Mouse (Mus musculus) limb, embryonic 14.5 days (tissue): ENCODE data around the gene Tnfrsf13b. TPM values are rescaled to one million over a fixed set of nuclear protein-coding genes. Genes with fewer than 3 reads are reported as not detected.
"Not testable (repeated sequence)": the region's sequence is repeated elsewhere in the genome, so short reads cannot be mapped to it uniquely, and the experiment has no call there.

ENCODE experiments used
- ATAC-seq: fragments of 200-750 bp; cut with Nextera tagmentation; 2 replicates; pipeline ENCODE4 v1.8.0; 2017; ENCODE audit warnings: low read depth, moderate number of reproducible peaks, moderate TSS enrichment; ENCODE audit not compliant: low FRiP score
- DNase-seq: peaks from one replicate; pipeline ENCODE4 v3.0.0-alpha.2; 2015; ENCODE audit warnings: low spot score
- H3K27ac ChIP-seq: fragments of 300-500 bp; sonication (generic); replicated peaks from 2 replicates; pipeline ENCODE4 v1.5.1; 2014; ENCODE audit warnings: low read depth, mild to moderate bottlenecking, low read length, moderate library complexity, mixed read lengths
- H3K27me3 ChIP-seq: fragments of 300-500 bp; sonication (generic); 2 replicates; pipeline ENCODE4 v1.6.1; 2014; ENCODE audit warnings: low read length, mixed read lengths; ENCODE audit not compliant: control insufficient read depth, insufficient read depth
- H3K36me3 ChIP-seq: fragments of 300-500 bp; sonication (generic); 2 replicates; pipeline ENCODE4 v1.6.1; 2014; ENCODE audit warnings: mild to moderate bottlenecking, low read length, moderate library complexity, mixed read lengths; ENCODE audit not compliant: control insufficient read depth, insufficient read depth
- H3K4me1 ChIP-seq: fragments of 300-500 bp; sonication (generic); 2 replicates; pipeline ENCODE4 v1.6.1; 2014; ENCODE audit warnings: antibody characterized with exemption, low read length, mixed read lengths; ENCODE audit not compliant: control insufficient read depth, insufficient read depth
- H3K4me2 ChIP-seq: fragments of 300-500 bp; sonication (generic); replicated peaks from 2 replicates; pipeline ENCODE4 v1.6.1; 2014; ENCODE audit warnings: low read depth, mild to moderate bottlenecking, low read length, moderate library complexity; ENCODE audit not compliant: severe bottlenecking
- H3K4me3 ChIP-seq: fragments of 300-500 bp; sonication (generic); replicated peaks from 2 replicates; pipeline ENCODE4 v1.5.1; 2014; ENCODE audit warnings: low read length
- H3K9ac ChIP-seq: fragments of 300-500 bp; sonication (generic); 2 replicates; pipeline ENCODE4 v1.6.1; 2014; ENCODE audit warnings: mild to moderate bottlenecking, low read depth, low read length, moderate library complexity; ENCODE audit not compliant: severe bottlenecking
- H3K9me3 ChIP-seq: fragments of 300-500 bp; sonication (generic); 2 replicates; pipeline ENCODE4 v1.6.1; 2016; ENCODE audit warnings: low read length; ENCODE audit not compliant: control insufficient read depth
- POLR2A ChIP-seq: fragments of 200-500 bp; IDR thresholded peaks from 2 replicates; pipeline ENCODE4 v1.8.0; 2012; ENCODE audit warnings: inconsistent platforms, mild to moderate bottlenecking, moderate library complexity, borderline replicate concordance; ENCODE audit not compliant: insufficient read depth, insufficient read length; ENCODE audit errors: extremely low read depth
- WGBS: fragments of 180-500 bp; shearing (Covaris S2); extraction: QIAGEN DNeasy Blood & Tissue Kit; methylation state at CpG from one replicate; pipeline ENCODE4 v1.1.7; 2014; 5-methylcytosine and 5-hydroxymethylcytosine counted together
- polyA plus RNA-seq, 2 experiments: library from polyadenylated mRNA; depleted of rRNA in 1 of 2; stranded (reverse) in 1 of 2; unstranded in 1 of 2; fragments of >200 nt; fragmentation: Nextera tagmentation in 1 of 2; extraction: Ambion mirVana in 1 of 2; gene quantifications; 2 replicates each; pipeline versions ENCODE4 v1.2.1 to v1.2.3; 2012 to 2014

Gene Tnfrsf13b
- polyA plus RNA-seq, 2 experiments: 2.2 to 5.1 TPM

DNA sequence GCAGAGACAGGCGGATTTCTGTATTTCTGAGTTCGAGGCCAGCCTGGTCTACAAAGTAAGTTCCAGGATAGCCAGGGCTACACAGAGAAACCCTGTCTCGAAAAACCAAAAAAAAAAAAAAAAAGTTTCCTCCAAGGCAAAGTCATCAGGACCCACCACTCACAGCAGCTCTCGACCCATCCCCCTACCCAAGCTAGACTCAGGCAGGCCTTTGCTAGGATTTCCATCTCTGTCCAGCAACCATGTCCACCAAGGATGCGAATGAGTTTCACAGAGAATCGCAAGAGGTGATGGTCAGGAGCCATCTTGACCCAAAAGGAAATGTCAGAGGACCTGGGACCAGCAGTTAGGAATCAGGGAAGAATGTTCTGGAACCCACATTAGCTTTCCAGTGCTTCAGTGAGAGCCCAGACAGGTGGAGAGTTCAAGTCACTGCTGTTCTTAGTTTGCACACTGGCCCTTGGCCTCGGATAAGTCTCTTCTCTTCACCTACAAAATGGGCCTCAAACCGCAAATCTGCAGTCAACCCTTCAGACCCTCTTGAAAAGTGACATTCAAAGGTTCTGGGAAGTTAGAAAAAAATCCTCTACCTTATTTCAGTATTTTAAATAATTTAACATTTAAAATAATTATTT, 983 bp downstream of the Tnfrsf13b start:
- ATAC-seq: no peak
- Histone ChIP-seq H3K27ac (no peak overlapping the region), H3K4me2 (no peak overlapping the region), H3K9me3 (no peaks in the 10 kb centered on the region), H3K4me1 (no peaks in the 10 kb centered on the region), H3K4me3 (no peak overlapping the region), H3K27me3 (no peaks in the 10 kb centered on the region), H3K9ac (no peak overlapping the region), H3K36me3 (no peaks in the 10 kb centered on the region)
- 93% methylated on average over 8 of the region's 8 CpGs for WGBS
- no peak for DNase-seq
- no peak for TF ChIP-seq POLR2A

DNA sequence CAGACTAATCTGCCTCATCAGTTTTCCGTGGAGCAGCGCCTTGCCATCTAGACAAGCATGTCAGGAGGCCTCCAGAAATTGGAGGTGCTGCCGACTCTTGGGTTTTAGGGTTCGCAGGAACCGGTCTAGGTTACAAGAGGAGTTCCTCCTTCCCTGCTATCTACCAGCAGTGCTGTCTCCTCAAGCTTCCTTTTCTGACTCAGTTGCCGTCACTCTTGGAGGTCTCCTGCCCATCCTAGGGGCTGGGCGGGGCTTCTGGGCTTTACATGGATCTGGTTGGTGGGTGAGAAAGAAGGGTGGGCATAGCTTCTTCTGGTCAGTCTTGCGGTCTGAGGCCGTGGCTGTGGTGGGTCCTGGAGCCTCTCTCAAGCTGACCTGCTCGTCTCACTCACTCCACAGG, 2.8 kb downstream of the Tnfrsf13b start:
- H3K27me3 ChIP-seq: no peaks in the 10 kb centered on the region
- WGBS: 48% methylated on average over 10 of the region's 10 CpGs
- no peaks in the 10 kb centered on the region for H3K9me3 ChIP-seq
- no peaks in the 10 kb centered on the region for H3K4me1 ChIP-seq
- H3K9ac ChIP-seq: no peak overlapping the region
- H3K36me3 ChIP-seq: no peaks in the 10 kb centered on the region
- H3K4me3 ChIP-seq: no peak overlapping the region
- no peak overlapping the region for H3K27ac ChIP-seq
- DNase-seq (no peak), ATAC-seq (no peak)
- H3K4me2 ChIP-seq: no peak overlapping the region
- no peak for TF ChIP-seq POLR2A

DNA sequence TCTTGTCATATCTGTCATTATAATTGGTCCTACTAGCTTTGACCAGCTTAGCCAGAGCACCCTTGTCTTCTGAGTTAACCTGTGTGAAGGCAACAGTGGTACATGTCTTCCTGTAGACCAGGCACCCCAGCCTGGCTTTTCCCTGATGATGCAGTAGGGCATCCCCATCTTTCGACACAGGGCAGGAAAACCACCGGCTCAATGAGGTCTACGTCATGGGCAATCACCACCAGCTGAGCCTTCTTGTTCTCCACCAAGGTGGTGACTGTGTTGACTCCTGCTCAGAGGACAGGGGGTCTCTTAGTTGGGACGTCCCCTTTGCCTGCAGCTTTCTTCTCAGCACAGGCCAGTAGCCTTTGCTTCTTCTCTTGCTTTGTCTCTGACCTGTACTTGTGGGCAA, 4.1 kb downstream of the Tnfrsf13b start:
- H3K4me3 ChIP-seq, H3K27me3 ChIP-seq, H3K9ac ChIP-seq, H3K4me2 ChIP-seq, H3K36me3 ChIP-seq, ATAC-seq, H3K4me1 ChIP-seq, H3K27ac ChIP-seq, DNase-seq, H3K9me3 ChIP-seq: not testable (repeated sequence)
- 91% methylated on average over 4 of the region's 4 CpGs for WGBS

DNA sequence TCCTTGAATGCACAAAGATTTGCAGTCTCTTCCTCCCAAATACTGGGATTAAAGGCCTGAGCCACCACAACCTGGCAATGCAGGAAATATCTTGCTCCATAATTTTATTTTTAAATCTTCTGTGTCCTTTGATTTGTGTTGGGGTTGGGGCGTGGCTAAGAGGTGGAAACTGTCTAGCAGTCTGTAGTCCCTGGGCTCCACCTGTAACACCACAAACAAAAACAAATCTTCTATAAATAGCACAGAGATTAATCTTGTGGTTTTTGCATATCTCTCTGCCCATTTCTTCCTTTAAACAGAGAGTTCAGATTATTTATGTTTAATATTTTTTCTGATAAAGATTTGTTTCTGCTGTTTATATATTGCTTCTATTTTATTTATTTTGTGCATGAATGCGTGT, 6.4 kb downstream of the Tnfrsf13b start:
- DNase-seq: no peak
- H3K9me3 ChIP-seq: no peaks in the 10 kb centered on the region
- 80% methylated on average over 2 of the region's 2 CpGs for WGBS
- no peak for ATAC-seq
- no peak overlapping the region for H3K4me2 ChIP-seq
- H3K4me1 ChIP-seq: no peaks in the 10 kb centered on the region
- H3K36me3 ChIP-seq: no peaks in the 10 kb centered on the region
- no peak overlapping the region for H3K4me3 ChIP-seq
- H3K27ac ChIP-seq: no peak overlapping the region
- TF ChIP-seq POLR2A: no peak
- no peaks in the 10 kb centered on the region for H3K27me3 ChIP-seq
- H3K9ac ChIP-seq: no peak overlapping the region

DNA sequence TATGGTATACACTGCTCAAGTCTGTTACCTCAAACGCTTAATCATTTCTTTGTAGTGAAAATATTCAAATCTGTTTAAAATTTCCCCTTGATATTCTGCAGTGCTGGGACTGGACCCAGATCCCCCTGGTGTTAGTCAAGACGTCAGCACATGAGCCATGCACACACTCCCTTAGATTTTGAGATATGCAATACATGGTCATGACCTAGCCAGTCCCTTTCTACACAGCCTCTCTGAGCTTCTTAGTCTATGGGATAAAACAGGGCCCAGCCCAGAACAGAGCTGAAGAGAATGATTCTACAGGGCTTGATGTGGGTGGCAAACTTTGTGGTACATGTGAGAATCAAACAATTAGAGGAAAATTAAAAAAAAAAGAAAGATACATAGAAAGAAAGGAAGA, 15.1 kb downstream of the Tnfrsf13b start:
- no peaks in the 10 kb centered on the region for H3K4me1 ChIP-seq
- no peak for DNase-seq
- no peak overlapping the region for H3K9ac ChIP-seq
- peaks cover 4% of the 10 kb centered on the region; the same call in 1 of the 2 replicates for H3K27me3 ChIP-seq
- no peak overlapping the region for H3K4me2 ChIP-seq
- no peaks in the 10 kb centered on the region for H3K36me3 ChIP-seq
- 74% methylated on average over 2 of the region's 2 CpGs for WGBS
- no peaks in the 10 kb centered on the region for H3K9me3 ChIP-seq
- H3K27ac ChIP-seq: no peak overlapping the region
- ATAC-seq: no peak
- H3K4me3 ChIP-seq: no peak overlapping the region
- TF ChIP-seq POLR2A: no peak

DNA sequence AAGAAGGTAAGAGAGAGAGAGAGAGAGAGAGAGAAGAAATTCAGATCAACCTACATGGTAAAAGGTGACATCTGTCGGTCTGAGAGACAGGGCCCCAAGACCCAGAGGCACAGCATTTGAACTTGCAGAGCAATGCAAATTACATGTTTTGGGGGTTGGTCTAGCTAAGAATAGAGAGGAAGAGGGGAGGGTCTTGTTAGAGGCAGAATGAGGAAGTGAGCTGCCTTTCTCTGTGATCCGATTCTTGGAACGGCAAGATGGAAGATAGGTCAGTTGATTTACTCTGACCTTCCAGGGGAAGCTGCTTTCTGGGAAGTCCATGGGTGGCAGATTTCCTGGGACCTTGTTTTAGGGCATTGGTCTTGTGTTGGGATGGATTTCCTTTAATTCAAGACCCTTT, 15.7 kb downstream of the Tnfrsf13b start:
- Histone ChIP-seq H3K4me3 (no peak overlapping the region), H3K4me2 (no peak overlapping the region), H3K9ac (no peak overlapping the region), H3K27ac (no peak overlapping the region), H3K4me1 (no peaks in the 10 kb centered on the region; the same call in 1 of the 2 replicates), H3K36me3 (no peaks in the 10 kb centered on the region), H3K9me3 (no peaks in the 10 kb centered on the region), H3K27me3 (peaks cover 4% of the 10 kb centered on the region; the same call in 1 of the 2 replicates)
- ATAC-seq: no peak
- DNase-seq: no peak
- TF ChIP-seq POLR2A: no peak
- 69% methylated on average over 3 of the region's 3 CpGs for WGBS
